Mouse (Mus musculus): ENCODE data around the gene Epb41l4b. TPM values are rescaled to one million over a fixed set of nuclear protein-coding genes. Genes with fewer than 3 reads are reported as not detected.

Gene Epb41l4b
- total RNA-seq, 2 experiments from 2014 or later: 1.7 TPM; not detected in 1

DNA sequence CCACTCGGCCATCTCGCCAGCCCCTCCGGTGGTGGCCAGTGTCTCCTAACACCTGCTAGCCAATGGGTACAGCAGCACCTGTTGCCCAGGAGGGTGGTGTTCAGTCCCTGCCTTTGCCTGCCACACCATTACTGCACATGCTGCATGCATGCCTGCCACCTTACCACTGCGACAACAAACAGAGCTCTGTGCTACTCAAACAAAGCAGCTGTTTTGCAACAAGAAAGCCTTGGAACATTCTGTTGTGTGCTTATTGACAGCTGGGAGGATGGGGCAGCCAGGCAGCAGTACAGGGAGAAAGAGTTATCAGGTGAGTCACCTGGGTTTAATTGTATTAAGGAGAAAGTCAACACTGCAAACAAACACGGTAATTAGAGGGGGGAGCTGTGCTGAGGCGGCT lies 72.6 kb downstream of the Epb41l4b start:
- ATAC-seq (replicated peaks; ENCODE audit: low FRiP score, poor library complexity, severe bottlenecking): no peak

DNA sequence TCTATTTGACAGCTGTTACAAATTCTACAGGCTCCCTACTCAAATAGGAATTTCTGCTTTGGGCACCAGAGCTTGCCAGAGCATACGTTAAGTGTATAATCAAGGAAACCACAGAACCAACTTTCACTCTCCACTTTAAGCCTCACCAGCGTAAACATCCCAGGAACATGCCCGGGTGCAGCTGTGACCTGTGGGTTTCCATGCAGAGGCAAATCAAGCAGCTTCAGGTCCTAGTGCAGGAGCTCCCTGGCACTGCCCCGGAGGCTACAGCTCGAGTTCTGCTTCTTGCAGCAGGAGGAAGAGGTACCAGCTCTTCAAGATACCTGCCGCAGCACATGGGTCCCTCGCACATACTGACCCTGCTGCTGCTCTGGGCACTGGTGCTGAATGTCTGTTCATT lies 74.8 kb downstream of the Epb41l4b start:
- no peak for ATAC-seq (replicated peaks; ENCODE audit: low FRiP score, poor library complexity, severe bottlenecking)

DNA sequence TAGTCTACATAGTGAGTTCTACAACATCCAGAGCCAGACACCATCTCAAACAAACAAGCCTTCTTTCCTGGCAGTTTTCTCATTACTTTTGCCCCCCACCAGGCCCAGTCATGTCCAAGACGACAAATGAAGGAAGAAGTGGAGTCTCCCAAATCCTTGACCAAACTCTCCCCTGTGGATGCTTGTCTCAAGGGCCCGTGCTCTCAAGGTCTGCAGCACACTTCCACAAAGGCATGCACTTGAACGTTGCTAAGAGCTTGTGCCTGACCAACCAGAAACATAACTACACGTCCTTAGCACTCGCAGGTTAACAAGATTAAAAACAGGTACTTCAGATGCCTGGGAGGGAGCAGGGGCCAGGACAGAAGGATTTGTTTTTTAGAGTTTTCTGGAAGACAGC lies 75.4 kb downstream of the Epb41l4b start:
- no peak for ATAC-seq (replicated peaks; ENCODE audit: low FRiP score, poor library complexity, severe bottlenecking)

DNA sequence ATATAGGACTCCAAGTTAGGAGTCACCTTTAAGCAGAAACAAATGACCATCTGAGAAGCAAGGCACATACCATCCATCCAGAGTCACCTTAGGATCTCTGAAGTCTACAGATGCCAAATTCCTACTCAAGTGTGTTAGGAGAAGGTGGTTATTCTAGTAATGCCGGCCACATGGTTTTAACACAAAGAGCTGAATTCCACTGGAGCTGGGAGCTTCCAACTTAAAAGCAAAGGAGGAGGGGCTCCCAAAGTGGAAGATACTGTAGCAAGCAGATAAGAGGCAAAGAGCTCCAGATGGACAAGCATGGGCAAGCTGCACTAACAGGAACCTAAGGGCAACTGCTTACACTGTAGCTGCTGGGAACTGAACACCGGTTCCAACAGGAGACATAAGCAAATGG lies 76.3 kb downstream of the Epb41l4b start:
- ATAC-seq (replicated peaks; ENCODE audit: low FRiP score, poor library complexity, severe bottlenecking): no peak

DNA sequence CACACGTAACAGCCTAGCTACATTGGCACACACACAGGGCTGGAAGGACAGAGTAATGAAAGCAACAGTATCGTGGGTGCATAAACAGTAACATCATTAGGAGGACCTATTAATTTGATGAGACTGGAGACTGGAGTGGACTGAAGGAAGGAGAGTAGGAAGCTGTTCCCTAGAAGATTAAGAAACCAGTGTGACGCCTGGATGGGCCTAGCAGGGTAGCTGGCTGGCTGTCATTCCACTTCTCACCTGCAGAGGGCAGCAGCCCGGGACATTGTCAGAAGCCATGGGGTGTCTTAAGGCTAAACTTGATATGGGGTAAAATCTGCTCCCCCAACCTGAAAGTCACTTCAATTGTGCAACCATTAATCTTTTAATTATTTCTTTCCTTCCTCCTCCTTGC lies 78.0 kb downstream of the Epb41l4b start:
- ATAC-seq (replicated peaks; ENCODE audit: low FRiP score, poor library complexity, severe bottlenecking): no peak

DNA sequence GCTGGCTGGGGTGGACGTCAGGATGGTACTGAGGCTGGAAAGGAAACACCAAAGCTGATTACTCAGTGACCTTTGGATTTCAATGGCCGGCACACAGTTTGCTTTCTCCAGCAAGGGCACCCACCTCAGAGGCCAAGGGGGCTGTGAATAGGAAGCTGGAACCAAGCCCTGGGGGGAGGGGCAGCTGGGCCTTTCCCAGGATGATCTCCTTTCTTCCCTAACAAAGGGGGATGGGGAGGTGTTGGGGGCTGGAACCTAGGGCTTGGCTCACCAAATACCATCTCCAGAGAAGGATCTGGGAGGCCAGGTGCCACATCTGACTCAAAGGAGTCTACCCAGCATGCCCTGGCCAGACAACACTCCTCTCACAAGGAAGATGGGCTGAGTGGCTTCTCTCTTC lies 78.4 kb downstream of the Epb41l4b start:
- no peak for ATAC-seq (replicated peaks; ENCODE audit: low FRiP score, poor library complexity, severe bottlenecking)

DNA sequence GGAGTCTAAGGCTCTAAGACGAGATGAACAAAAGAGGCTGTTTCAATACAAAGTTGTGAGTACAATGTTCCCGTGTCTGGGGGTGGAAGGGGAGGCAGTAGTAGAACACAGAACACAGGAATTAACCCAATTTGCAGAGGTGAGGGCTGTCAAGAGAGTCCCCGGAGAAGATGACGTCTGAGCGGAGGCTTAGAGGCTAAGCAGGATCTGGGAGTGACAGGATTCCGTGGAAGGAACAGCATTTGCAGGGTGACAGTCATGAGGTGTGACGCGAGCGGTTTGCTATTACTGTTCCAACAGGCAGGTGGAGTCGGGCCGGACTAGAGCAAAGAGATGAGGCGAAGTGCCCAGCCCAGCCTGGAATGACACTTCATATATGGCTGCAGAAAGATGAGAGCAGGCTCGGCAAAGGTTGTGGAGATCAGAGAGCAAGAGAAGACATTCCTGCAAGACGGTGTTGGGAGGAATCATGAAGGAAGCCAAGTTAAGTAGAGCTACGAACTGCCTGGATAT lies 82.9 kb downstream of the Epb41l4b start:
- ATAC-seq (replicated peaks; ENCODE audit: low FRiP score, poor library complexity, severe bottlenecking): no peak

DNA sequence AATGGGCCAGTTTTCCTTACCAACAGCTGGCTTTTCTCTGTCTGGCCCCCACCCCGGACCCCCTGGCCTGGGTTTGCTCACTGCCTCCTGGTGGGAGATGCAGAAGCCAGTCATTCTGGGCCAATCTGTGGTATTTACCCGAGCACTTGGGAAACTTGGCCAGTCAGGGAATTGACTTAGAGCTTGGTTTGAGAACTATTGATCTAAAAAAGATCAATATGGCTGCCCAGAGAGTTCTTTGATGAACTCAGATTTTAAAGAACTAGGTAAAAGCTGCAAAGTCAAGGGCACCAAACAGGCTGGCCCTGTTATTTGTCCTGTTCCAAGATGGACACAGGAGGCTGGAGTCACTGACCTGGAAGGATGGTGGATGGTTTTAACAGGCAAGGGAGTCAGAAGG lies 84.6 kb downstream of the Epb41l4b start:
- no peak for ATAC-seq (replicated peaks; ENCODE audit: low FRiP score, poor library complexity, severe bottlenecking)

DNA sequence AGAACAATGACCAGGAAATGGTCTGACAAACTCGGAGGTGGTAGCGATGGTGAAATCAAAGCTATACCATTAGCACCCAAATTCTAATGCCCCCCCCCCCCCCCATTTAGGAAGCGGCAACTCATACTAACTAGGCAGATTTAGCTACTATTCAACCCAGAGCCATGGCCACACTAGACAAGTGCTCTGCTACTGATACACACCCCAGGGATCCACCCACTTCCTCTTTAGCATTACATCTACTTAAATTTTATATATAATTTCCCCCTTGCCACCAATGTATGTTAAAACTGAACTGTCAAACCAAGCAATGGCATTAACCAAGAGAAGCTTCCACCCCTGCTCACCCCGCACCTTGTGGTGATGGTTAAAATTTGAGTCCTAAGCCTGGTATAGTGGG lies 85.6 kb downstream of the Epb41l4b start:
- no peak for ATAC-seq (replicated peaks; ENCODE audit: low FRiP score, poor library complexity, severe bottlenecking)

DNA sequence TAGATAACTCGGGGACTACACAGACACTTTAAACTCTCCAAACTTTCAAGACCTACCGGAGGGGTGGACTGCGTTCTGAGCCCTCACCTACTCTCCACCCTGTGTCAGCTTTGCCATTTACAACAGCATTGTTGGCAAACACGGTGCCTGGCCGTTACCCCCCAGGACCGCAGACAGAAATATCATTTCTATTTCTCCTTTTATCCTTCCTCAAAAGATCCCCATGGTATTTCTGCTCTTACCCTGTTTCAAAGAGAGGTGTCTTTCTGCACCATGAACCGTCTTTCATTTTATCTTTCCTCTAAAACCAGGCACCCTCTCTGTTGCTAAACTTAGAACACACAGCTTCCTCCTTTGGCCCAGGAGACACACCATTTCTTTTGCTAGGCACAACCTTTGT lies 87.6 kb downstream of the Epb41l4b start:
- no peak for ATAC-seq (replicated peaks; ENCODE audit: low FRiP score, poor library complexity, severe bottlenecking)

DNA sequence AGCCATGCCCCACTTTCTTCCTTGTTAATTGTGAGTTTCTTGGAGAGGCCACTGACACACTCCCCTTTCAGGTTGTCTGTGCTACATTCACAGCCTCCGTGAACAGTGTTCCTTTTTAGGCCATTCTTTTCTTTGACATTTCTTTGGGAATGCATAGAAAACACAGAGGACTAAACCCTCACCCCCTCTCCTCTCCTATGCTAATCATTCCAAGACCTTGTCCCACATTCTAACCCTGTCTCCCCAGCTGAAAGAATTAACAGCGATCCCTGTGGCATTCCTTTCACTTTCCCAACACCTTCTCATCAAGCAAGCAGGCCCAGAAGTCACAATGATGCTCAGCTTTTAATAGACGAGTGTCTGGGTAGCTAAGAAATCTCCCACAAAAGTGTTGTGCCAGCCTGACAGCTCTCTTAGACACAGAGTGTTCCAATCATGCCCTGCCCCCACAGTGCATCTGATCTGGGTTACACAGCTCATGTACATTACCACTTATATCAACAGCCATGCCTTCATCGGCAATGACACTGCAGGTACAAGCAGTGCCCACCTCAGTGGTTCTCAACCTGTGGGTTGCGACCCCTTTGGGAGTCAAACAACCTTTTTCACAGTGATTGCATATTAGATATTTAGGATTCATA lies 93.8 kb downstream of the Epb41l4b start:
- no peak for ATAC-seq (replicated peaks; ENCODE audit: low FRiP score, poor library complexity, severe bottlenecking)

DNA sequence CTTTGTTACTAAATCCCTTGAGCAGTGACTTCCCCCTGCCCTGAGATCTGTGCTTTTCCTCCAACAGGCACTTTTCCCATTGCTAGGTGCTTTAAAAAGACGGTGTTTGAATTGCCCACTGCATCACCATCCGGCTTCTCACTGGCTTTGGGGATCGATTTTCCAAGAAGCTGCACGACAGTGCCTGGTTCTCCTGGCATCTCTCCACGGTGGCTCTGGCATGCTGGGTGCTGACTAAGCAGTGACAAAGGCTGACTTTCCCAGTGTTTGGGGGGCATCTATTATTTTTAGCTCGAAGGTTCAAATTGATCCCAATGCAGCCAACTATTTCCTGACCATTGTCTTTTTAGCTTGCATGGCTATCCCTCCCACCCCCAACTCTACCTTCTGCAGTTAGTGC lies 94.7 kb downstream of the Epb41l4b start:
- no peak for ATAC-seq (replicated peaks; ENCODE audit: low FRiP score, poor library complexity, severe bottlenecking)

DNA sequence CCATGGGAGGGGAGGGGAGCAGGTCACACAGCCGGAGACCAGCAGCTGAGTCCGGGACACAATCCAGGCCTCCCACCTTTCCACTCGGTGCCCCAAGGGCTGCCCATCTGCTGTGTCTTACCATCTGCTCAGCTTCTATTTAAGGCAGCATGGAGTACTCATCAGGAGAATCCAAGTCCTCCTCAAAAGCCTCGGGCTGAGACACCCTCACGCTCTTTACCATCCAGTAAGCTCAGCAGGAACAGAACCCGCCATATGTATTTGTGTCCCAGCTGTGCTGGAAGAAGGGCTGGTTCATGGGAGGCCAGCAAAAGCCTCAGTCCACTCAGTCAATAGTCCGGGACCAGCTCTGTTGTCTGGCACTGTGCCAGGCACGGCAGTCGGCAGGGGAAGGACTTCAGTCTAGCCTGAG lies 97.1 kb downstream of the Epb41l4b start:
- no peak for ATAC-seq (replicated peaks; ENCODE audit: low FRiP score, poor library complexity, severe bottlenecking)

DNA sequence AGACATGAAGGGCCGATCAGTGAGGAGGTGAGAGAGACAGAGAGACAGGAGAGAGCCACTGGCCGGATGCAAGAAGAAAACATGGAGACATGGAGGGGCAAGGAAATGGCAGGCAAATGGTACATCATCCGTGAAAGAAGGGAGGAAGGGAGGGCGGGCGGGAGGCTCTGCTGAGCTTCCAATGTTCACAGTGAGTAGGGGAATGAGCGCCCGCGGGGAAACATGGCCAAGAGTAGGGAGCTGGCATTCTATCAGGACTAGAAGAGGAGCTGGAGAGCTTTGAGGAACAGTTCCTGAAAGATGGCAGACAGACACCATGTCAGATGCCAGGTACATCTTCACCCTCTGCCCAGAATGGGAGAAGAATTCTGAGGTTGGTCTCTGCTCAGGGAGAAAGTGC lies 99.6 kb downstream of the Epb41l4b start:
- no peak for ATAC-seq (replicated peaks; ENCODE audit: low FRiP score, poor library complexity, severe bottlenecking)

DNA sequence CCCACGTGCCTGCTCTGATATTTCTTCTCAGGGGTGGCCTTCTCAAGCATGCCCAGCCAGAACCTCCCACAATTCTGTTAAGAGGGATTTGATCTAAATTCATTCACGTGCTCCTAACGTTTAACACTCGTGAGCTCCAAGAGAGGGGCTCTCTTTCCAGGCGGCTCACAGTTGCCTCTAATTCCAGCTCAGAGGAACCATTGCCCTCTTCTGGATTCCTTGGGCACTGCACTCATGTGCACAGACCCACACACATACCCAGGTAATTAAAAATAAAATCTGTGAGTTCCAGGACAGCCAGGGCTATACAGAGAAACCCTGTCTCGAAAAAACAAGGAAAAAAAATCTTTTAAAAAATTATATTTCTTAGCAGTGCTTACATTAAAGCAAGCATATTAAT lies 101.6 kb downstream of the Epb41l4b start:
- ATAC-seq (replicated peaks; ENCODE audit: low FRiP score, poor library complexity, severe bottlenecking): no peak

DNA sequence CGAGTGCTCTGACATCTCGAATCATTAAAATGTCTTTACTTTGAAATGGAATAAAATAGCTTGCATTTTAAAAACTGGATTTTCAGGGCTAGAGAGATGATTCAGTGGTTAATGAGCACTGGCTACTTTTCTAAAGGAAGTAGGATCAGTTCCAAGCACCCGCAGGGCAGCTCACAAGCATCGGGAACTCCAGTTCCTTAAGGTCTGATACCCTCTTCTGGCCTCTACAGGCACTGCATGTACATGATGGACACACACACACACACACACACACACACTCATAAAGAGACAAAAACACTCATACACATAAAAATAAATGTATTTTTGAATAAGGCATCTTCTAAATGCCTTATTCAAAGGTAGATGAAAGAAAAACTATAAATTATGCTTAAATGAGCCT lies 102.0 kb downstream of the Epb41l4b start:
- ATAC-seq (replicated peaks; ENCODE audit: low FRiP score, poor library complexity, severe bottlenecking): no peak

DNA sequence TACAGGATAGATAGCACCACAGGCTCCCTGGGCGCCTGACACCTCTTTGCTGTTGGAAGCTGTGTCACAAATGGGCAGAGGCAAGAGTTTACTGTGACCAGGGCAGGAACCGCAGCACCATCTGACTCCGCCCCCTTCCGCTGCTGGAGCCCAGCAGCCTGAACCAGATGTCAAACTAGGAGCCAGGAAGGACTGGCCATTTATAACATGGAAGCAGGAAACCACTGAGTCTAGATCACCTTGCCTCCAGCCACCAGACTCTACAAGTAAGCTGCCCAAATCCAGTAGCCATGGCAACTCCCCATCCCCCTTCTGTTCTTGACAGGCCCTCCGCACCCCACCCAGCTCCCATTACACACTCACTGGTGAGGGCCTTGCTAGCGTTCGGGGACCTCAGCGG lies 102.8 kb downstream of the Epb41l4b start:
- no peak for ATAC-seq (replicated peaks; ENCODE audit: low FRiP score, poor library complexity, severe bottlenecking)

DNA sequence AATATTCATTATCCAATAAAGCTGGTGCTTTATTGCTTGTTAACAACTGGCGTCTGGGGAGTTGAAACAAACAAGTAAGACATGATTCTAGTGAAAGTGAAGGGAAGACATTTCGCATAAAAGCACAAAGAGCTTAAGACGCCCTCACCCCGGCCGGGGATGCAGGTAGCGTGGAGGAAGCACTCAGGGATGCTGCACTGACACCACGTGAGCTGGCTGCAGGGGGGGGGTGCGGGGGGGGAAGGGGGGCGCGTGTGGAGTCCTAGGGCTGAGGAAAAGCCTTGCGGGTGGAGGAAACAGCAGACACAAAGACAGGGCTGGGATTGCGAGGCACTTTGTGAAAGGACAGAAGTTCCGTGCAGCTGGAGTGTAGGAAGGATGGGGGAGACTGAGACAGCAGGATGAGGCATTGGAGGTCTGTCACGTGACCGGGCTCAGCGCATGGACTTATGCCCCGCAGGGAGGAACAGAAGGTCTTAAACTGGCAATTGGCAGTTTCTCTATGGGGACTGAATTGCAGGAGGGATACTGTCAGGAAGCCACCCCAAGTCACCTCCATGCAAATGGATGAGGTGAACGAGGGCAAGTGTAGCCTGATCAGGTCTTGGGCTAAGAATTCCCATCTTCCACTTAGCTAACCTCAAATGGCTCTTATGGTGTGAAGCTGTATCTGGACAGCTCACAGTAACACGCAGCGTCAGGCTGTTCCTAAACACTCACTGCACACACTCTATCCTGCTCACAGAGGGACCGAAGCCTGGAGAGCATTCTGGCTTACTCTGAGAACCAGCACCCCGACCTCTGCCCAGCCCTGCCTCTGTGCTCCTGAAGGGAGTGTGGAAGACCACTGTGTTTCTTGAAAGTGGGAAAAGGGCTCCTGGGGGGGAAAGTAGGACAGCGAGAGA lies 103.9 kb downstream of the Epb41l4b start:
- ATAC-seq (replicated peaks; ENCODE audit: low FRiP score, poor library complexity, severe bottlenecking): no peak

DNA sequence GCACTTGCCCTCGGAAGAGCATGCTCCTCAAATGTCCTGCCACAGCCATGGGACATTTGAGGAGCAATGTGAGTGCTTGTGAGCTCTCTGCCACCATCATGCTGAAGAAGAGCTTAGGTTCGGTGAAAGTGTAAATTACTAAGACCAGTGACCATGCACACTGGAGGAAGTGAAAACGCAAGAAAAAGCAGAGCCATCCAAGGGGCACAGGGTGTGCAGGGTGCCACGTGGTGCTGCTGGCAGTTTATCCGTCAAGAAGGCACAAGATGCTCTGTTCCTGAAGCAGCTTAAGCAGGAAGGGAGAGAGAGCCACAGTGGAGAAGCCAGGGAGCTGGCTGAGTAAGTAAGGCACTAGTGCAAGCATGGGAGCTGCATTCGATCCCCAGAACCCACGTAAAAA lies 105.7 kb downstream of the Epb41l4b start:
- ATAC-seq (replicated peaks; ENCODE audit: low FRiP score, poor library complexity, severe bottlenecking): no peak

DNA sequence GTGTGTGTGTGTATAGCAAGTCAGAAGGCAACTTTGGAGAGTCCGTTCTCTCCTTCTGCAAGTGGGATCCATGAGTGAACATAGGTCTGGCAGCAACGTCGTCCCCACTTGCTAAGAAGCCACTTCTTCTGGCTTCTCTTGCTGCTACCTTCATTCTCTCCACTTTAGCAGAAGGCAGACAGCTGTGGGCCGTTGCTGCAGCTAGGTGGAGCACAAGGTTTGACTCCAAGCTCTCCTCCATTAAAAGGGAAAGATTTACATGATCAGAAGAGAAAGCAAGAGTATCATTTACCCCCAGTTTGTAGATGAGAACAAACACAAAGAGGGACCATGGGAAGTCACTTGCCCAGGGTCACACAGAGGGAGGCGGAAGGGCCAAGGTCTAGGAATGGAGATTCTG lies 109.1 kb downstream of the Epb41l4b start:
- no peak for ATAC-seq (replicated peaks; ENCODE audit: low FRiP score, poor library complexity, severe bottlenecking)

DNA sequence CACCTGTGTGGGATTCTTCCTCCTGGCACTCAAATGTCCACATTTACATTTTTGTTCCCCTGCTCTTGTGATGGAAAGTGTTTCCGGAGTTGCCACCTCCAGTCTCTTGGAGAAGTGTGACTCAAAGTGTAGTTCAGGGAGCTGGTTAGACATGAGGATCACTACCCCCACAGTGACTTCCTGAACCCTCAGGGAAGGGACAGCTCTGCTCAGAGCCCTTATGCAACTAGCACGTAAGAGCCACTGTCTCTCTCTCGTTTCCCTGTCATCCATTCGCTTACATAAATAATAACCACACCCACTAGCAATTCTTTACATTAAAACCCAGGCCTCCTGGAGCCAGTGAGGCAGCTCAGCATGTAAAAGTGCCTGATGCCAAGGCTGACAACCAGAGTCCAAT lies 111.8 kb downstream of the Epb41l4b start:
- ATAC-seq (replicated peaks; ENCODE audit: low FRiP score, poor library complexity, severe bottlenecking): no peak

Measured in erythroid progenitor cell, adult 5-6 weeks (primary cell).